Mouse (Mus musculus): ENCODE measurements at regions not wholly inside any gene's neighbourhood (a gene's known extent, or its start where the extent isn't known, plus 50 kb on each side); places are given as distances from the start of the nearest gene placed in this dataset.

- Histone ChIP-seq H3K27me3 (ENCODE audit: control insufficient read depth, insufficient read depth, low read depth, low read length) (no peaks in the 10 kb centered on the region), H3K9me3 (ENCODE audit: control insufficient read depth, low read length) (no peaks in the 10 kb centered on the region), H3K27ac (ENCODE audit: low read length) (no peak overlapping the region), H3K36me3 (ENCODE audit: control insufficient read depth, insufficient read depth, low read length) (no peaks in the 10 kb centered on the region), H3K4me3 (ENCODE audit: low read length) (no peak overlapping the region), H3K9ac (ENCODE audit: low read length) (no peak overlapping the region), H3K4me2 (ENCODE audit: low read depth, low read length) (no peak overlapping the region), H3K4me1 (replicated peaks; ENCODE audit: control insufficient read depth, insufficient read depth, low read length) (no peaks in the 10 kb centered on the region)
- 79% methylated on average over 3 of the region's 3 CpGs for WGBS
- ATAC-seq (ENCODE audit: low read depth) = no peak
Measured at GRCm38 (mm10) chr12:95054887-95055286, 637.1 kb upstream of the Flrt2 start.

GRCm38 (mm10) chr12:95056926-95057325 is 635.1 kb upstream of the Flrt2 start:
- Histone ChIP-seq H3K27me3 (ENCODE audit: control insufficient read depth, insufficient read depth, low read depth, low read length) (no peaks in the 10 kb centered on the region), H3K27ac (ENCODE audit: low read length) (no peak overlapping the region), H3K9me3 (ENCODE audit: control insufficient read depth, low read length) (no peaks in the 10 kb centered on the region), H3K4me3 (ENCODE audit: low read length) (no peak overlapping the region), H3K4me2 (ENCODE audit: low read depth, low read length) (no peak overlapping the region), H3K4me1 (replicated peaks; ENCODE audit: control insufficient read depth, insufficient read depth, low read length) (no peaks in the 10 kb centered on the region), H3K9ac (ENCODE audit: low read length) (no peak overlapping the region), H3K36me3 (ENCODE audit: control insufficient read depth, insufficient read depth, low read length) (no peaks in the 10 kb centered on the region)
- 79% methylated on average over 7 of the region's 7 CpGs for WGBS
- no peak for ATAC-seq (ENCODE audit: low read depth)

DNA sequence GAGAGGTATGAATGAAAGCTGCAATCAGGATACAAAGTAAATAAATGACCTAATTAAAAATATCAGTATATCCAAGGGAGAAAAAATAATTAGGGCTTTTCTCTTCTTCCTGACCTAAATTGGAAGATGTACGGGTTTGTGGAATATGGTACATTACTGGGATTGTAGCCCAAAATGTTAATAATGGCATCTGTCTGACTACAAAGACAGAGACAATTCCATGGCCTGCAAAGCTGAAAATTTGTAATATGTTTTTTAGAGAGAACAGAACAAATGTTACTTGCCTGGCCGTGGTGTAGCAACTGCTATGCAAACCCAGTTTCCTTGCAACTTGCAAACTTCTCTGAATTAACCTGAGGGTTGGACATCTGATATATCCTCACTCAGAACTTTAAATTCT is 632.6 kb upstream of the Flrt2 start:
- H3K27ac ChIP-seq (ENCODE audit: low read length) = no peak overlapping the region
- H3K4me1 ChIP-seq (replicated peaks; ENCODE audit: control insufficient read depth, insufficient read depth, low read length) = no peaks in the 10 kb centered on the region
- WGBS = 67% methylated on average over 2 of the region's 2 CpGs
- H3K9ac ChIP-seq (ENCODE audit: low read length) = no peak overlapping the region
- no peak overlapping the region for H3K4me2 ChIP-seq (ENCODE audit: low read depth, low read length)
- no peaks in the 10 kb centered on the region for H3K27me3 ChIP-seq (ENCODE audit: control insufficient read depth, insufficient read depth, low read depth, low read length)
- ATAC-seq (ENCODE audit: low read depth) = no peak
- H3K4me3 ChIP-seq (ENCODE audit: low read length) = no peak overlapping the region
- H3K36me3 ChIP-seq (ENCODE audit: control insufficient read depth, insufficient read depth, low read length) = no peaks in the 10 kb centered on the region
- no peaks in the 10 kb centered on the region for H3K9me3 ChIP-seq (ENCODE audit: control insufficient read depth, low read length)

GRCm38 (mm10) chr12:95072307-95072706 is 619.7 kb upstream of the Flrt2 start:
- Histone ChIP-seq H3K27ac (ENCODE audit: low read length) (no peak overlapping the region), H3K9me3 (ENCODE audit: control insufficient read depth, low read length) (no peaks in the 10 kb centered on the region), H3K4me1 (replicated peaks; ENCODE audit: control insufficient read depth, insufficient read depth, low read length) (no peaks in the 10 kb centered on the region), H3K9ac (ENCODE audit: low read length) (no peak overlapping the region), H3K36me3 (ENCODE audit: control insufficient read depth, insufficient read depth, low read length) (no peaks in the 10 kb centered on the region), H3K4me3 (ENCODE audit: low read length) (no peak overlapping the region), H3K4me2 (ENCODE audit: low read depth, low read length) (no peak overlapping the region), H3K27me3 (ENCODE audit: control insufficient read depth, insufficient read depth, low read depth, low read length) (no peaks in the 10 kb centered on the region)
- WGBS = 66% methylated on average over 2 of the region's 2 CpGs
- ATAC-seq (ENCODE audit: low read depth) = no peak

DNA sequence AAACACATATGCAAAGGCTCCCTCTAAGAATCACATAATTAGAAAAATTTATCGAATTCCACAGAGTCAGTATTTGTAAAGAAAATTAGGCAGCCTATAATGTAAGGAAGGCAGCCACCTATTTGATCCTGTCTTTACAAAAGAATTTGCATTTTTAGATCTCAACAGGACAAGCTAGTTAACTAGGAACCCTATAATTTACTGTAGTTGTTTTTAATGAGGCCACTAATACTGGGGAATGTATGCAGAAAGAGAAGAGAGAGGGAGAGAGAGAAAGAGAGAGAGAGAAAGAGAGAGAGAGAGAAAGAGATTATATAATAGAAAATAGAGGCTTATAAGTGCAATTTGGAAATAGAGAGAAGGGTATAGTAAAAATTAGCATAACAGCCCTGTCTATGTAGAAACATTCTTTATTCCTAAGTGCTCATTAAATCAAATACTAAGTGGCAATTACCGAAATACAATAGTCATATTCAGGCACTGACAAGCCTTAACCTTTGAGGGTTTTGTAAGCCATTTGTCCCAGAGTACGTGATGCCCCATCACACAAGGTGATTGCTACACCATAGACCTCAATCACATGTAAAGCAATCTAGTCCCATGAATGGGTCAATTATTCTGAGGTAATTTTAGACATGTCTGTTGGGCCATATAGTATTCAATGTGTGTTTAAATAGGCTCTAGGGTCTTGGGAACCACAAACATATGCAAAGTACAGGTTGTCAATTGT is 572.6 kb upstream of the Flrt2 start:
- WGBS = 80% methylated on average over 3 of the region's 3 CpGs
- no peak for ATAC-seq (ENCODE audit: low read depth)
- no peaks in the 10 kb centered on the region for H3K36me3 ChIP-seq (ENCODE audit: control insufficient read depth, insufficient read depth, low read length)
- no peaks in the 10 kb centered on the region for H3K27me3 ChIP-seq (ENCODE audit: control insufficient read depth, insufficient read depth, low read depth, low read length)
- H3K4me1 ChIP-seq (replicated peaks; ENCODE audit: control insufficient read depth, insufficient read depth, low read length) = no peaks in the 10 kb centered on the region
- no peak overlapping the region for H3K27ac ChIP-seq (ENCODE audit: low read length)
- H3K4me2 ChIP-seq (ENCODE audit: low read depth, low read length) = no peak overlapping the region
- H3K9me3 ChIP-seq (ENCODE audit: control insufficient read depth, low read length) = no peaks in the 10 kb centered on the region
- no peak overlapping the region for H3K9ac ChIP-seq (ENCODE audit: low read length)
- no peak overlapping the region for H3K4me3 ChIP-seq (ENCODE audit: low read length)

DNA sequence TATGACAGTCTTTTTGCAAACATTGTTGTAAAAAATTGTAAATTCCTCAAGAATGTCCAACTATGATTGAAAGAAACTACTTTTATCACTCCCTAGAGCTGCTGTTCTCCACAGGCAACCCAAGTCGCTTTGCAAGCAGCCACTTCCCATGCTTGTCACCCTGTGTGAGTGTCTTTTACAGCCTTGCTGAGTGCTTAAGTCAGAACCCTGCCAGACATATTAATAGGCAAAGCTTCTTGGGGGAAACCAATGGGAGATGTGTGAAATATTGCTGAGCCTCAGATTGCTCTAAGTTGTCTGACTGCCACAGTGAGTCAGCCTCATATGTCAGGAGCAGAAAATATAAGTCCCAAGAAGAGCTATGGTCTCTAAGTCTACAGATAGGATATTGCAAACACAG is 559.2 kb upstream of the Flrt2 start:
- WGBS = 65% methylated on average over 1 of the region's 1 CpGs
- Histone ChIP-seq H3K4me2 (ENCODE audit: low read depth, low read length) (no peak overlapping the region), H3K9ac (ENCODE audit: low read length) (no peak overlapping the region), H3K4me1 (replicated peaks; ENCODE audit: control insufficient read depth, insufficient read depth, low read length) (no peaks in the 10 kb centered on the region), H3K4me3 (ENCODE audit: low read length) (no peak overlapping the region), H3K9me3 (ENCODE audit: control insufficient read depth, low read length) (no peaks in the 10 kb centered on the region), H3K27me3 (ENCODE audit: control insufficient read depth, insufficient read depth, low read depth, low read length) (no peaks in the 10 kb centered on the region), H3K36me3 (ENCODE audit: control insufficient read depth, insufficient read depth, low read length) (no peaks in the 10 kb centered on the region), H3K27ac (ENCODE audit: low read length) (no peak overlapping the region)
- no peak for ATAC-seq (ENCODE audit: low read depth)

DNA sequence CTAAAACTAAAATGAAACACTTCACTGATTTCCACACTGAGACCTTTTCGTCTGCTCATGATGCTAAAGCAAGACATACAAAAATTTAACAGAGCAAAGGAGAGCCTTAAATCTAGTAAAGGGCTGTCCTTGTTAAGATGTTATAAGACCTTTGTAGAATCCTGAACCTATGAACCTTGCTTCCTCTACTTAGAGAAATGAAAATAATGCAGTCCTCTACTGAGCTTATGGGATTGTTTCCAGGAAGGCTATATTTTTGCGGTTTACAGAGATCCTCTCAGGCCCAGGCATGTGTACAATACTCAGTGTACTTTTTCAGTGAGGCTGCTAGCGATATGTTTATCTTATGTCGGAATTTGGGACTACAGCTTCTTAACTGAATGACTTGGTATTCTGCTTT is 558.5 kb upstream of the Flrt2 start:
- Histone ChIP-seq H3K36me3 (ENCODE audit: control insufficient read depth, insufficient read depth, low read length) (no peaks in the 10 kb centered on the region), H3K27me3 (ENCODE audit: control insufficient read depth, insufficient read depth, low read depth, low read length) (no peaks in the 10 kb centered on the region), H3K9me3 (ENCODE audit: control insufficient read depth, low read length) (no peaks in the 10 kb centered on the region), H3K4me3 (ENCODE audit: low read length) (no peak overlapping the region), H3K4me2 (ENCODE audit: low read depth, low read length) (no peak overlapping the region), H3K27ac (ENCODE audit: low read length) (no peak overlapping the region), H3K4me1 (replicated peaks; ENCODE audit: control insufficient read depth, insufficient read depth, low read length) (no peaks in the 10 kb centered on the region), H3K9ac (ENCODE audit: low read length) (no peak overlapping the region)
- 52% methylated on average over 4 of the region's 4 CpGs for WGBS
- ATAC-seq (ENCODE audit: low read depth) = no peak

DNA sequence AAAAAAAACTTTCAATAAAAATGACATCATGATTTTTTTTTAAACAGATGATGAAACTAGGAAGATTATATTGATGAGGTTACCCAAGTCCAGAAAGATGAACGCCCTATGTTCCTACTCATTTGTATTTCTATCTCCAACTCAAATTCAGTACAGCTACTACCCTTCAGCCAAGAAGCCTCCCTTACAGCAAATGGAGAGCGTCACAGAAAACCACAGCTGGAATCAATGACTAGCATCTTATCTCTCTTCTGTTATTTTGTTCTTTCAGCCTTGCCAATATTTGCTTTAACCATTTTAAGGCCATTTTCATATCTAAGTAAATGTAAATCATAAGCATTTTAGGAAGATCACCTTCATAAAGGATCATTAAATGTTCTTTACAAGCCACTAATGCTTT is 553.9 kb upstream of the Flrt2 start:
- ATAC-seq (ENCODE audit: low read depth) = peak; percentile 68; the same call in 1 of the 2 replicates

DNA sequence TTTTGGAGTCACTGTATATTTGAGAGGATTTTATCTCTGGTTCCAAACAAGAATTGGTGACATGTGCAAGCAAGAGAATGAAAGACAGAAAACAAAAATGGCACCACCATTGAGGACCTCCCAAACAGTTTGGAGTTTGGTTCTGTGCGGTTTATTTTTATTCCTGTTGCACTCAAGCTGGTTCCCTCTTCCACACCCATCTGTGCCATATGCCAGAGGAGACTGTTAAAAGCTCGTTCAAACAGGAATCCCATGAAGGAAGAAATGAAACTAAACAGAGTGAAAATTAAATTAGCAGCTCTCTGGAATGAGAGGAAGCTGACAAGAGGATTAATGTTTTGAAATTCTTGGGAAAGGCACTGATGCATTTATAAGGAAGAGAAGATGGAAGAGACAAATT is 521.0 kb upstream of the Flrt2 start:
- Histone ChIP-seq H3K36me3 (ENCODE audit: control insufficient read depth, insufficient read depth, low read length) (no peaks in the 10 kb centered on the region), H3K9me3 (ENCODE audit: control insufficient read depth, low read length) (no peaks in the 10 kb centered on the region), H3K4me2 (ENCODE audit: low read depth, low read length) (no peak overlapping the region), H3K27me3 (ENCODE audit: control insufficient read depth, insufficient read depth, low read depth, low read length) (no peaks in the 10 kb centered on the region), H3K4me3 (ENCODE audit: low read length) (no peak overlapping the region), H3K4me1 (replicated peaks; ENCODE audit: control insufficient read depth, insufficient read depth, low read length) (no peaks in the 10 kb centered on the region), H3K27ac (ENCODE audit: low read length) (no peak overlapping the region), H3K9ac (ENCODE audit: low read length) (no peak overlapping the region)
- ATAC-seq (ENCODE audit: low read depth) = no peak
- 53% methylated on average over 2 of the region's 2 CpGs for WGBS

More for the DNA sequence above, 553.9 kb upstream of the Flrt2 start:
- H3K36me3 ChIP-seq (ENCODE audit: control insufficient read depth, insufficient read depth, low read length) = no peaks in the 10 kb centered on the region
- H3K9me3 ChIP-seq (ENCODE audit: control insufficient read depth, low read length) = no peaks in the 10 kb centered on the region
- no peaks in the 10 kb centered on the region for H3K27me3 ChIP-seq (ENCODE audit: control insufficient read depth, insufficient read depth, low read depth, low read length)
- no peak overlapping the region for H3K4me2 ChIP-seq (ENCODE audit: low read depth, low read length)
- H3K4me3 ChIP-seq (ENCODE audit: low read length) = no peak overlapping the region
- no peak overlapping the region for H3K9ac ChIP-seq (ENCODE audit: low read length)
- no peak overlapping the region for H3K27ac ChIP-seq (ENCODE audit: low read length)
- no peaks in the 10 kb centered on the region for H3K4me1 ChIP-seq (replicated peaks; ENCODE audit: control insufficient read depth, insufficient read depth, low read length)
- WGBS = 43% methylated on average over 2 of the region's 2 CpGs
